Mouse (Mus musculus) heart, embryonic 11.5 days (tissue): Measurements from ENCODE around the gene Pdhx. TPM values are rescaled to one million over a fixed set of nuclear protein-coding genes. Genes with fewer than 3 reads are reported as not detected.

Experiments used
- ATAC-seq: fragments of 200-750 bp; cut with Nextera tagmentation; replicated peaks from 2 replicates; pipeline ENCODE4 v1.8.0; 2017; ENCODE audit warnings: moderate library complexity; ENCODE audit not compliant: insufficient number of reproducible peaks, low FRiP score, low TSS enrichment
- H3K27ac ChIP-seq: fragments of 300-500 bp; sonication (generic); 2 replicates; pipeline ENCODE4 v1.5.1; 2014; ENCODE audit warnings: mild to moderate bottlenecking, low read depth, low read length
- H3K27me3 ChIP-seq: fragments of 300-500 bp; sonication (generic); 2 replicates; pipeline ENCODE4 v1.6.1; 2014; ENCODE audit warnings: mild to moderate bottlenecking, low read length, mixed read lengths; ENCODE audit not compliant: control insufficient read depth, insufficient read depth
- H3K36me3 ChIP-seq: fragments of 300-500 bp; sonication (generic); 2 replicates; pipeline ENCODE4 v1.6.1; 2014; ENCODE audit warnings: mild to moderate bottlenecking, low read length, moderate library complexity, mixed read lengths; ENCODE audit not compliant: control insufficient read depth, insufficient read depth
- H3K4me1 ChIP-seq: fragments of 300-500 bp; sonication (generic); 2 replicates; pipeline ENCODE4 v1.6.1; 2014; ENCODE audit warnings: low read length; ENCODE audit not compliant: control insufficient read depth, insufficient read depth
- H3K4me2 ChIP-seq: fragments of 300-500 bp; sonication (generic); 2 replicates; pipeline ENCODE4 v1.6.1; 2014; ENCODE audit warnings: mild to moderate bottlenecking, moderate library complexity
- H3K4me3 ChIP-seq: fragments of 300-500 bp; sonication (generic); 2 replicates; pipeline ENCODE4 v1.5.1; 2014; ENCODE audit warnings: low read depth, low read length
- H3K9ac ChIP-seq: fragments of 300-500 bp; sonication (generic); 2 replicates; pipeline ENCODE4 v1.6.1; 2014; ENCODE audit warnings: mild to moderate bottlenecking, low read depth, low read length, moderate library complexity
- H3K9me3 ChIP-seq: fragments of 300-500 bp; sonication (generic); replicated peaks from 2 replicates; pipeline ENCODE4 v1.6.1; 2016; ENCODE audit warnings: low read length; ENCODE audit not compliant: control insufficient read depth
- WGBS: fragments of 180-500 bp; shearing (Covaris S2); extraction: QIAGEN DNeasy Blood & Tissue Kit; methylation state at CpG from one replicate; pipeline ENCODE4 v1.1.7; 2014; ENCODE audit not compliant: insufficient replicate concordance; 5-methylcytosine and 5-hydroxymethylcytosine counted together
- polyA plus RNA-seq: library from polyadenylated mRNA; unstranded; fragments of >200 nt; fragmentation: Nextera tagmentation; extraction: Ambion mirVana; gene quantifications from 2 replicates; pipeline ENCODE4 v1.2.1, GENCODE M21; 2014

Gene Pdhx
- polyA plus RNA-seq, 1 experiment from 2014 or later = 51.0 TPM

GRCm38 (mm10) chr2:103040896-103041295, 32.4 kb downstream of the Pdhx start:
- no peaks in the 10 kb centered on the region for H3K4me1 ChIP-seq
- no peaks in the 10 kb centered on the region for H3K9me3 ChIP-seq
- H3K27me3 ChIP-seq = no peaks in the 10 kb centered on the region
- no peak overlapping the region for H3K4me2 ChIP-seq
- no peak overlapping the region for H3K4me3 ChIP-seq
- 88% methylated on average over 8 of the region's 8 CpGs for WGBS
- H3K36me3 ChIP-seq = no peaks in the 10 kb centered on the region
- no peak for ATAC-seq
- no peak overlapping the region for H3K9ac ChIP-seq
- no peak overlapping the region for H3K27ac ChIP-seq

GRCm38 (mm10) chr2:103037831-103038230, 35.5 kb downstream of the Pdhx start:
- Histone ChIP-seq H3K4me3 (no peak overlapping the region), H3K36me3 (peaks cover 3% of the 10 kb centered on the region), H3K9me3 (no peaks in the 10 kb centered on the region), H3K27me3 (no peaks in the 10 kb centered on the region), H3K27ac (no peak overlapping the region), H3K4me1 (no peaks in the 10 kb centered on the region), H3K9ac (no peak overlapping the region), H3K4me2 (no peak overlapping the region)
- 95% methylated on average over 4 of the region's 4 CpGs for WGBS
- no peak for ATAC-seq

GRCm38 (mm10) chr2:103022728-103023127, 50.6 kb downstream of the Pdhx start:
- no peak for ATAC-seq
- Histone ChIP-seq H3K4me2 (no peak overlapping the region), H3K27ac (no peak overlapping the region), H3K4me3 (no peak overlapping the region), H3K4me1 (no peaks in the 10 kb centered on the region), H3K9ac (no peak overlapping the region), H3K36me3 (peaks cover 3% of the 10 kb centered on the region; the same call in 1 of the 2 replicates), H3K27me3 (no peaks in the 10 kb centered on the region), H3K9me3 (no peaks in the 10 kb centered on the region)
- WGBS = 88% methylated on average over 3 of the region's 3 CpGs

GRCm38 (mm10) chr2:103020191-103020987, 52.9 kb downstream of the Pdhx start:
- Histone ChIP-seq H3K4me2 (no peak overlapping the region), H3K9ac (no peak overlapping the region), H3K27ac (no peak overlapping the region), H3K4me3 (no peak overlapping the region), H3K4me1 (no peaks in the 10 kb centered on the region), H3K27me3 (no peaks in the 10 kb centered on the region), H3K36me3 (peaks cover 3% of the 10 kb centered on the region; the same call in 1 of the 2 replicates), H3K9me3 (no peaks in the 10 kb centered on the region)
- no peak for ATAC-seq
- 80% methylated on average over 4 of the region's 4 CpGs for WGBS

- WGBS = 74% methylated on average over 9 of the region's 9 CpGs
- H3K4me2 ChIP-seq = no peak overlapping the region
- no peak overlapping the region for H3K4me3 ChIP-seq
- H3K36me3 ChIP-seq = peaks cover 3% of the 10 kb centered on the region; the same call in 1 of the 2 replicates
- H3K27ac ChIP-seq = no peak overlapping the region
- no peaks in the 10 kb centered on the region for H3K4me1 ChIP-seq
- ATAC-seq = no peak
- H3K27me3 ChIP-seq = no peaks in the 10 kb centered on the region
- no peaks in the 10 kb centered on the region for H3K9me3 ChIP-seq
- H3K9ac ChIP-seq = no peak overlapping the region
Measured at GRCm38 (mm10) chr2:103018817-103019494, 54.4 kb downstream of the Pdhx start.

DNA sequence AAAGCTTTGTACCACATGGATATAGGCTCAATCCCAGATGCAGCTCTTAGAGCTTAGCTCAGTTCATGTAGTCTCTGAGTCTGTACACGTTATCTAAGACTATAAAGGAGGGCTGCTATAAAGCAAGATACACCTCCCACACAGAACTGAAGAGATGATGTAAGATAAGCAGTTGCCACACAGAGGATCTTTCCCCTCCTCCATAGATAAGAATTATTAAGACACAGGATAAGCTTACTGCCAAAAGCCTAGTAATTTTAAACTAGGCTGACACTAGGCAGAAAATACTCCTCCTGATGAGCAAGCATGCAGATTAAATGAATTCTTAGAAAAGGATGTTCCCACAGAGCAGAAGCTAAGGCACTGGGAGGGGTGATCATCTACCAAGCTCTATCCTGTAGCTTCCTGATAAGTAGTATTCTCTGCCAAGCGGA, 55.9 kb downstream of the Pdhx start:
- H3K27ac ChIP-seq = no peak overlapping the region
- H3K36me3 ChIP-seq = peaks cover 3% of the 10 kb centered on the region; the same call in 1 of the 2 replicates
- H3K4me3 ChIP-seq = no peak overlapping the region
- no peaks in the 10 kb centered on the region; the same call in 1 of the 2 replicates for H3K9me3 ChIP-seq
- no peaks in the 10 kb centered on the region for H3K4me1 ChIP-seq
- no peak overlapping the region for H3K4me2 ChIP-seq
- WGBS = 58% methylated on average over 2 of the region's 2 CpGs
- no peak for ATAC-seq
- no peak overlapping the region for H3K9ac ChIP-seq
- no peaks in the 10 kb centered on the region for H3K27me3 ChIP-seq

- no peaks in the 10 kb centered on the region; the same call in 1 of the 2 replicates for H3K9me3 ChIP-seq
- H3K4me1 ChIP-seq = no peaks in the 10 kb centered on the region
- no peak for ATAC-seq
- no peak overlapping the region for H3K9ac ChIP-seq
- H3K4me3 ChIP-seq = no peak overlapping the region
- no peaks in the 10 kb centered on the region for H3K27me3 ChIP-seq
- no peak overlapping the region for H3K27ac ChIP-seq
- no peak overlapping the region for H3K4me2 ChIP-seq
- H3K36me3 ChIP-seq = no peaks in the 10 kb centered on the region
Measured at GRCm38 (mm10) chr2:103016089-103016488, 57.2 kb downstream of the Pdhx start.

- 82% methylated on average over 4 of the region's 4 CpGs for WGBS
- no peaks in the 10 kb centered on the region for H3K27me3 ChIP-seq
Measured at GRCm38 (mm10) chr2:103012782-103013575, 60.3 kb downstream of the Pdhx start.

More at GRCm38 (mm10) chr2:103012782-103013575, 60.3 kb downstream of the Pdhx start:
- Histone ChIP-seq H3K4me2 (no peak overlapping the region), H3K36me3 (no peaks in the 10 kb centered on the region), H3K4me3 (no peak overlapping the region), H3K9me3 (no peaks in the 10 kb centered on the region; the same call in 1 of the 2 replicates), H3K4me1 (no peaks in the 10 kb centered on the region), H3K27ac (no peak overlapping the region), H3K9ac (no peak overlapping the region)
- ATAC-seq = no peak
